Mouse (Mus musculus) cortical plate, adult 2 months (tissue): ENCODE data around the gene Shtn1.

ENCODE experiments used
- CTCF ChIP-seq: fragments of 200-500 bp; IDR thresholded peaks from 2 replicates; pipeline ENCODE4 v1.5.1; 2011; ENCODE audit warnings: mild to moderate bottlenecking, control low read depth, low read length; ENCODE audit not compliant: insufficient read depth; ENCODE audit errors: extremely low read depth
- POLR2A ChIP-seq: fragments of 200-500 bp; IDR thresholded peaks from 2 replicates; pipeline ENCODE4 v1.6.1; 2011; ENCODE audit warnings: mild to moderate bottlenecking, low read length, control low read depth; ENCODE audit not compliant: insufficient read depth; ENCODE audit errors: extremely low read depth

DNA sequence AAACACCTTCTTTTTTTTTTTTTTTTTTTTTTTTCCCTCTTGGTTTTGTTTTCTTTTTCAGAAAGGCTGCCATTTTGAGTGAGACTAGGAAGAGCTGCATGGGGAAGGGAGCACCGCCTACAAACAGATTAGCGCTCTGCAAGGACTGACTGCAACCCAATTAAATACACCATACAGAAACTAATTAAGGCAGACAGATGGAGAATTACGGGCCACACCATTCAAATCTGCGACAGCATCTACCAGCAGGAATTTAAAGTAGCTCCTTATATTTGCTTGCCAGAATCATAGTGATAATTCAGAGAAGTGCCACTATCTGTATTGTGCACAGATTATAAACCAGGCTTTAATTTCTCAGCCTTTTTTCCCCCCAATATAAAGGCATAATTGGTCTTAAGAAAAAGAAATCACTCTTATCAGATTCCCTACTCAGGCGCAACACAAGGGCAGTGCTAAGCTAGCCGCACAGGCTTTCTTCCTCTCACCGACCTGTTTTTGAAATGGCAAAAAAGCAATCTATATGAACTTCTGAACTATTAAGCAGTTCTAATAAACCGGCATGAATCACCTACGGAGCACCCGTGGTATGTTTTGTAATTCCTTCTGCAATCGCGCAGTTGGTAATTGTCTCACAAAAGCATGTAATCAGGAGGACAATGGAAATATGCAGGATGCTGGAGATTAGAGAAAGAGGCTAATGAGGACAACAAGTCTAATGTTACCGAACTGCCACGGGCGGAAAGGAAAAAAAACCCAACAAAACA is 69.1 kb downstream of the Shtn1 start:
- TF ChIP-seq CTCF (no peak), POLR2A (no peak)
